Mouse (Mus musculus) adrenal gland, adult 18-20 months (tissue): ENCODE results near the gene Gm20517. TPM values are rescaled to one million over a fixed set of nuclear protein-coding genes. Genes with fewer than 3 reads are reported as not detected.

Experiments
- DNase-seq, 2 experiments: peaks; one replicate each; pipeline ENCODE4 v3.0.0; 2021 to 2022; ENCODE audit warnings: low spot score in 2 of 2
- total RNA-seq, 2 experiments: library from RNA; stranded (reverse); gene quantifications; 1 replicate in 1 of 2; 2 replicates in 1 of 2; pipeline ENCODE4 v1.2.3; 2021

Gene Gm20517
- total RNA-seq, 2 experiments from 2014 or later = 1.6 to 3.4 TPM

DNA sequence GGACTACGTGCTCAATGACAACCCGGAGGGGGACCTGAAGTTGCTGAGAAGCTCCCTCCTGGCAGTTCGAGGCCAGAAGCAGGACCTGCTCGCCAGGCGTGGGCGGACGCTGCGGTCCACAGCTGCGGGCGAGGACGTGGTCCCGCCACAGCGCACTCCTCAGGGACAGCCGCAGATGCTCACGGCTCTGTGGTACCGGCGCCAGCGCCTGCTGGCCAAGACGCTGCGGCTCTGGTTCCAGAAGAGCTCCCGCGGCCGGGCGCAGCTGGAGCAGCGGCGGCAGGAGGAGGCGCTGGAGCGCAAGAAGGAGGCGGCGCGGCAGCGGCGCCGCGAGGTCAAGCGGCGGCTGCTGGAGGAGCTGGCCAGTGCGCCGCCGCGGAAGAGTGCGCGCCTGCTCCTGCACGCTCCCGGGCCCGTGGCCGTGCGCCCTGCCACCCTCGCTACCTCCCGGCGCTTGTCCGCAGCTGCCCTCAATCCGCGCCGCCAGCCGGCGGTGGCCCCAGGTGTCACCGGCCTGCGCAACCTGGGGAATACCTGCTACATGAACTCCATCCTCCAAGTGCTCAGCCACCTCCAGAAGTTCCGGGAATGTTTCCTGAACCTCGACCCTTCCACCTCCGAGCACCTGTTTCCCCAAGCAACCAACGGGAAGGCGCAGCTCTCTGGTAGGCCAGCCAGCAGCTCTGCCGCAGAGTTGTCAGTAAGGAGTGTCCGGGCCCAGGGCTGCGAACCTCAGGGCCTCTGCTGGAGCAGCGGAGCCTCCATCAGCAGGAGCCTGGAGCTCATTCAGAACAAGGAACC lies 61.1 kb downstream of the Gm20517 start:
- peak; percentile 49 to 57 for DNase-seq

- peak; percentile 66 to 79 for DNase-seq
These were observed 65.2 kb downstream of the Gm20517 start for GRCm38 (mm10) chr17:47676581-47676980.

- DNase-seq = no peak
These were observed 66.8 kb downstream of the Gm20517 start for GRCm38 (mm10) chr17:47678238-47678637.

GRCm38 (mm10) chr17:47678702-47679101 lies 67.3 kb downstream of the Gm20517 start:
- DNase-seq = no peak

GRCm38 (mm10) chr17:47682836-47683235 lies 71.4 kb downstream of the Gm20517 start:
- DNase-seq = no peak

GRCm38 (mm10) chr17:47687409-47688343 lies 76.3 kb downstream of the Gm20517 start:
- peak; percentile 89 to 90 for DNase-seq

GRCm38 (mm10) chr17:47688344-47688607 lies 76.9 kb downstream of the Gm20517 start, which contains the start of gene Tomm6:
Tomm6 (minus strand) TSS chr17:47688386.
- DNase-seq = no peak

DNA sequence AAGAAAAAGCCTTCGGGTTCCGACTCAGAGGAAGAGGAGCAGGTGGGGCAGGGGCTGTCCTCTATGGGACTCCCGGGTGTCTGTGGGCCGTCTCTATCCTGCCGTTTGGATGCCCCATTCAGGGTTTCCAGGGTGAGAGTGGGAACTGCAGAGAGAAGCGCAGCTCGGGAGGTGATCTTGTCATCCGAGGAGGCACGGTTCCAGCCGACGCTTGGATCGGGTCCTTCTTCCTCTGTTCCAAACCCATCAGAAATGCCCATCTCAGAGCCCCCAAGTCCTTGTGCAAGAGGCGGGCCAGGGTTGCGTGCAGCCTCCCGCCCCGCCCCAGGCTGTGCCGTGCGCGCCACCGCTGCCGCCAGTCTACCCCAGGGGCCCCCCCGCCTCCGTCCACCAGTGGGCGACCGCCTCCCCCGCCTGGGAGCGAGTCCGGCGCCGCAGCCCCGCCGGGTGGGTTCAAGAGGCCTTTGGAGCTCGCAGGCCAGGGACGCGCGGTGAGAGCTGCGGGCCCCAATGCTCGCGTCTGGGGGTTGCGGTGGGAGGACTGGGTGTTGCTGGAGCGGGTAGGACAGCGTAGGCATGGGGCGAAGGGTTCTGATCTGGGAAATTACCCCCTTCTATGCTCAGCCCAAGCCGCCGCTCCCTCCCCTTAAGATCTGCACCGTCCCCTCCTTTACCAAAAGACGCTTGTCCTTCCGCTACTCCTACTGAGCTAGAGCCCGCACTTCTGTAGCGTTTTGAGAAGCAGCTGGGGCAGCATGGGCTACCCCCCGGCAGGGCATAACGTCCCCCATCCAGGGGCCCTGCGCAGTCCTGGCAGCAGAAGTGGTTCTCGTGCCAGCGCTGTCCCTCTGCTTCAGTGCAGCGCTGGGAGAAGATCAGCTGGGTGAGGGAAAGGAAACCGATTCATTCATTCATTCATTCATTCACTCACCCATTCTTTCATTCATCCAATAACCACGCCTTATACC lies 77.5 kb downstream of the Gm20517 start, which contains the start of gene Frs3:
Gene Frs3 (plus strand): TSS at position 423 of the 968 bp plus-strand sequence.
- peak; percentile 69 to 76 for DNase-seq

DNA sequence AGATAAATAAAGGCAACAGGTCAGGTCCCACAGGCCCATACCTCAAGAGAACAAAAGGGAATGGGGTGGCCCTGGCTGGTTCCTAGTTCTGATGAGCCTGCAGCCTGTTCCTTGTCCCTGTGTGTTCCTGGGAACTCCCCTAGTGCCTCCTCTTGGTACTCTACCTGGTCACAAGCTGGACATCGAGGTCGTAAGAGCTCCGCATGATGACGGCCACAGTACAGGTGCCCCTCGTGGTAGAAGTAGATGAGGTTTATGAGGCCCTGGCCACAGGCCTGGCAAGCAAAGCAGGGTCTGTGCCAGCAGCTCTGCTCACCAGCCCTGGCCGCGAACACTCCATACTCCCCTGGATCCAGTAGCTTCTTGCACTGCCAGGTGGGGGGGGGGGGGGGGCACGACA lies 78.5 kb downstream of the Gm20517 start:
- DNase-seq = no peak

GRCm38 (mm10) chr17:47691650-47692049 lies 80.3 kb downstream of the Gm20517 start:
- DNase-seq = no peak

GRCm38 (mm10) chr17:47693671-47694441 lies 82.5 kb downstream of the Gm20517 start:
- DNase-seq = no peak

DNA sequence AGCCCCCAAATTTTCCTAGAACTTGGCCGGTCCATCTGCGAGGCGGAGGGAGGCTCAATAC lies 82.9 kb downstream of the Gm20517 start, which contains the start of gene Gm21981:
Gene Gm21981 (minus strand): TSS at position 14 of the 61 bp plus-strand sequence.
- no peak for DNase-seq

DNA sequence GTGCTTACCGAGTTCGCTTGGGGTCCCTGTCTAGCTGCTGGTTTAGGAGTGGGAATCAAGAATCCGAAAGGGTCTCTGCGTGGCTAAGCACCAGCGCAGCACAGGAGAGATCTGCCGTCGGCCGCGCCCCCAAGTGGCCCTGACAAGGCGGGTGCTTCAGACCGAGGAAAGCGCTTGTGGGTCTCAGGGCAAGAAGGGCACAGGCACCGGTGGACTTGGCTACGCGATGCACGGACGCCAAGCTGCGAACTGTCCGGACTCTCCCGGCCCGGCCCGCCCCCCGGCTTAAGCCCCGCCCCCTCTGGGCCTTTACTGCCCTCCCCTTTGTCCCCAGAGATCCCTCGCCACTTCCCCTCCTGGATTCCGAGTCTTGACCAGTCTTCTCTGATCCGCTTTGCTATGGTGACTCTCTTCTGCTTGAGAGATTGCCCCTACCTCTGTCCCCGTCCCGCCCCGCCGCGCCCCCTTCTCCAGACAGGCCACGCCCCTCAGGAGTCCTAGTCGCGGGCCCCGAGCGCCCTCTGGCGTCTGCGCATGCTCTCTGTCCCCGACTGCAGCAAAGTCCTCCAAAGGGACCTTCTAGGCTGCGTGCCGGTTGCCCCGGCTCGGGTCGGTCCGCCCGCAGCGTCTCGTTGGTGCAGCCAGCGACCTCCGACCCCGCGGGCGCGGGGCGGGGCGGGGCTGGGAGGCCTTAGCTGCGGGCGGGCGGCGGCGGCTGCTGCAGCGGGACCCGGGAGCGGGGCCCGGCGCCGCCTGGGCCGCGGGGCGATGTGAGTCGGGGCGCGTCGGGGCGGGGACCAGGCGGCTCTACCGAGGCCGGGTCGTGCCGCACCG lies 83.3 kb downstream of the Gm20517 start, which contains the start of gene Prickle4:
Gene Prickle4 (minus strand): TSS at position 234 of the 834 bp plus-strand sequence.
- peak; percentile 99 for DNase-seq

GRCm38 (mm10) chr17:47695337-47695710 lies 83.9 kb downstream of the Gm20517 start:
- no peak for DNase-seq

- no peak for DNase-seq
These were observed 86.8 kb downstream of the Gm20517 start for GRCm38 (mm10) chr17:47698156-47698555.

DNA sequence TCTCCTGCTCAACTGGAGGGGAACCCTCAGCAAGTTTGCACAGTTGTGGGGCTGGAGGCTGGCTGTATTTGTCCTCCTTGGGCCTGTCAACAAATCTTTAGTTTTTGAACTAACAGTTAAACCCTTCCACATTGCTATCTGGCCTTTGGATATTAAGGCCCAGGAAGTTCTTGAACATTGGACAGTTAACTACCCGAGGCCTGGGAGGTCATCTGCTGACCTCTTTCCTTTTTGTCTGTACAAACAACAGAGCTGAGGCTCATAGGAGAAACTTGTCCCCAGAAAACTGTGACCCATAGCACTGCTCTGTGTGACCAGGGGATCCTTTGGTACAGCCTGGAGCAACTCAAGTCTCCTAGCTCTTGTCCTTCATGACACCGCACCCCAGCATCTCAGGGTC lies 87.7 kb downstream of the Gm20517 start:
- DNase-seq = no peak

DNA sequence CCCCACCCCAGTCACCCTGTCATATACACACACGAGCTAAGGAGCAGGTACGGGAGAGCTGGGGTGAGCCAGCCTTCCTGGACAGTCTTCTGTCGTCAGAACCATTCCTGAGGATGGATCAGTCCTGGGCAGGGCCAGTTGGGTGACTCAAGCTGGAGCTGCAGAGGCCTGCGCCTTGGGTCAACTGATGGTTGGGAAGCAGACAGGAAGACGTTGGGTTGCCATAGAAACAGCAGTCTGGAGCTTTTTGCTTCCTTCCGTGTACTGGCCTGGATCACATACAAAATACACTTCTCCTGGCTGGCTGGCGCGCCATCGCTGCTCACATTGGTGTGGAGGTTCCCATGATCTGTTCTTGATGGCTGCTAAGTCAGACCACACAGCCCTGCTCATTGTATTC lies 90.4 kb downstream of the Gm20517 start:
- DNase-seq = no peak

DNA sequence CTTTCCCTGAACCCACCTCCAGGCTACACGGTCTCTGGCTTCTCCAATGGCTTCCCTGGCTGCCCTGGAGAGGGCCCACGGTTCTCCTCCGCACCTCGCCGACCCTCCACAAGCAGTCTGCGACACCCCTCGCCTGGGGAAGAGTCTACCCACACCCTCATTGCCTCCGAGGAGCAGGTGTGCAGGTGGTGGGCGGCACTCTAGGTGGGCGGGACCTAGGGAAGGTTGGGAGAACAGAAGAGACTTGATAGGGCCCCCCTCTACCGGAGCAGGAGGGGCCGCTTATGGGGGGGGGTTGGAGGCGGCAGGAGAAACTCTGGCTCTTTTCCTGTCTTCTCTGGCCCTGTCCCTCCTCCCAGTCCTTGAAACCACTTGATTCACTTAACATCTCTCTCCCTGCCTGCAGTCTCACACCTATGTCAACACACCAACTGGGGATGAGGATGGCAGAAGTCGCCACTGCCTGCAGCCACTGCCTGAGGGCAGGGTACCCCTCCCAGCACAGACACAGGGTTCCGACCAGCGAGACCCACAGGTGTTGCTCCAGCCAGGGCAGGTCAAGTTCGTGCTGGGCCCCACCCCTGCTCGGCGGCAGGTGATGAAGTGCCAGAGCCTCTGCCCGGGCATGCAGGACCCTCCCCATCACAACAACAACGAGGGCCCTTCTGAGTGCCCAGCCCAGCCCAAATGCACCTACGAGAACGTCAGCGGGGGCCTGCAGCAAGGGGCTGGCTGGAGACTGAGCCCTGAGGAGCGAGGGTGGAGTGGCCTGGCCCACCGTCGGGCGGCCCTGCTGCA lies 91.4 kb downstream of the Gm20517 start:
- no peak for DNase-seq

DNA sequence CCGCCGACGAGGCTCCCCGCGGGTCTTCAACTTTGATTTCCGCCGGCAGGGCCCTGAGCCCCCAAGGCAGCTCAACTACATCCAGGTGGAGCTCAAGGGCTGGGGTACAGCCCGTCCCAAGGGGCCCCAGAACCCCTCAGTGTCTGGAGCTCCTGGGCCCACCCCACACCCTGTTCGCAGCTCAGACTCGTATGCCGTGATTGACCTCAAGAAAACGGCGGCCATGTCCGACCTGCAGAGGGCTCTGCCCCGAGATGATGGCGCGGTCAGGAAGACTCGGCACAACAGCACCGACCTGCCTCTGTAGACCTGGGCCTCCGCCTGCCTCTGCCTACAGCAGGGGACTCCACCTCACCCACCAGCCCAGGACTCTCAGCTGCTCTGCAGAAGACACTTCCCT lies 92.2 kb downstream of the Gm20517 start:
- no peak for DNase-seq
